Mouse (Mus musculus) hindbrain, embryonic 11.5 days (tissue): ENCODE data around the gene Gatad2a. TPM values are rescaled to one million over a fixed set of nuclear protein-coding genes. Genes with fewer than 3 reads are reported as not detected.
"Not testable (repeated sequence)": the region's sequence is repeated elsewhere in the genome, so short reads cannot be mapped to it uniquely, and the experiment has no call there.

Experiments
- ATAC-seq: fragments of 200-750 bp; cut with Nextera tagmentation; 2 replicates; pipeline ENCODE4 v1.8.0; 2017; ENCODE audit warnings: mild to moderate bottlenecking, moderate TSS enrichment, moderate library complexity; ENCODE audit not compliant: low FRiP score
- DNase-seq: peaks from one replicate; pipeline ENCODE4 v3.0.0-alpha.2; 2015; ENCODE audit warnings: low spot score
- H3K27ac ChIP-seq: fragments of 300-500 bp; sonication (generic); 2 replicates; pipeline ENCODE4 v1.5.1; 2014; ENCODE audit warnings: mild to moderate bottlenecking, low read depth, low read length
- H3K27me3 ChIP-seq: fragments of 300-500 bp; sonication (generic); 2 replicates; pipeline ENCODE4 v1.6.1; 2014; ENCODE audit warnings: mild to moderate bottlenecking, low read length, moderate library complexity, mixed read lengths; ENCODE audit not compliant: control insufficient read depth, insufficient read depth
- H3K36me3 ChIP-seq: fragments of 300-500 bp; sonication (generic); 2 replicates; pipeline ENCODE4 v1.6.1; 2014; ENCODE audit warnings: mild to moderate bottlenecking, low read length, moderate library complexity, mixed read lengths; ENCODE audit not compliant: control insufficient read depth, insufficient read depth
- H3K4me1 ChIP-seq: fragments of 300-500 bp; sonication (generic); replicated peaks from 2 replicates; pipeline ENCODE4 v1.6.1; 2014; ENCODE audit warnings: low read length, mixed read lengths; ENCODE audit not compliant: control insufficient read depth, insufficient read depth
- H3K4me2 ChIP-seq: fragments of 300-500 bp; sonication (generic); replicated peaks from 2 replicates; pipeline ENCODE4 v1.6.1; 2014; ENCODE audit warnings: mild to moderate bottlenecking, low read depth, low read length
- H3K4me3 ChIP-seq: fragments of 300-500 bp; sonication (generic); 2 replicates; pipeline ENCODE4 v1.5.1; 2014; ENCODE audit warnings: low read depth, low read length
- H3K9ac ChIP-seq: fragments of 300-500 bp; sonication (generic); 2 replicates; pipeline ENCODE4 v1.6.1; 2014; ENCODE audit warnings: low read depth, low read length
- H3K9me3 ChIP-seq: fragments of 300-500 bp; sonication (generic); 2 replicates; pipeline ENCODE4 v1.6.1; 2016; ENCODE audit warnings: low read length; ENCODE audit not compliant: control insufficient read depth
- WGBS: fragments of 180-500 bp; shearing (Covaris S2); extraction: QIAGEN DNeasy Blood & Tissue Kit; methylation state at CpG from one replicate; pipeline ENCODE4 v1.1.7; 2014; 5-methylcytosine and 5-hydroxymethylcytosine counted together
- polyA plus RNA-seq: library from polyadenylated mRNA; unstranded; fragments of >200 nt; fragmentation: Nextera tagmentation; extraction: Ambion mirVana; gene quantifications from 2 replicates; pipeline ENCODE4 v1.2.1, GENCODE M21; 2014

The Gatad2a gene
- polyA plus RNA-seq, 1 experiment from 2014 or later = 48.8 TPM

DNA sequence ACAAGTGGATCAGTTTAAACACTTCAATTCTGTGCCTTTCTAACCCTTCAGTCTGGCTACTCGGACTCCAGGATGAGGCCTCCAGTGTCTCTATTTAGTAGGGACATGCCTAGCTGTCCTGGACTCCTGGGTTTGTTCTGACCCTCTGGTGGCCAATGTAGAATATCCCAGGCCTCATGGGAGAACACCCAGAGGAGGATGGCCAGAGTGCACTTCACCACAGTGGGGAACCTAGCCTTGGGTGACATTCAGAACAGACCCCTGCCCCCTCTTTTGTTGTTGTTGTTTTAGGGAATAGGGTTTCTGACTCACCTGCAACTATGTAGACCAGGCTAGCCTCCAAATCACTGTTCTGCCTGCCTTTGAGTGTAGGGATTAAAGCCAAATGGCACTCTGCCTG, 18.8 kb upstream of the Gatad2a start:
- H3K9ac ChIP-seq = no peak overlapping the region
- DNase-seq = no peak
- H3K27me3 ChIP-seq = no peaks in the 10 kb centered on the region
- H3K9me3 ChIP-seq = no peaks in the 10 kb centered on the region
- no peak overlapping the region for H3K27ac ChIP-seq
- WGBS = 95% methylated on average over 1 of the region's 1 CpGs
- H3K4me2 ChIP-seq = no peak overlapping the region
- no peak overlapping the region for H3K4me3 ChIP-seq
- H3K4me1 ChIP-seq = no peaks in the 10 kb centered on the region
- H3K36me3 ChIP-seq = peaks cover 13% of the 10 kb centered on the region
- no peak for ATAC-seq

DNA sequence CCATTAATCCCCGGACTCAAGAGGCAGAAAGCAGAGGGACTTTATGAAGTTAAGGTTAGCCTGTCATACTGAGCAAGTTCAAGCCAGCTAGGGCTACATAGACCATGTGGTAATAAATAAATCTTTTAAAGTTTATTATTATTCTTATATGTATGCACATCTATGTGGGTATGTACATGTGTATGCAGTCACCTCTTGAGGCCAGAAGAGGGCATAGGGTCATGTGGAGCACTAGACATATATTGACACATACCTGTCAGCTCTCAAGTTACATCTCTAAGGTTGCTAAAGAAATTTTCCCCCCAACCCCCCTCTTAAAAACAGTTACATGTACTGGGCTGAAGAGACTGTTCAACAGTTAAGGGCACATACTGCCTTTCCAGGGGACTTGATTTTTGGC, 16.6 kb upstream of the Gatad2a start:
- H3K4me1 ChIP-seq = no peaks in the 10 kb centered on the region
- H3K4me2 ChIP-seq = no peak overlapping the region
- no peak overlapping the region for H3K4me3 ChIP-seq
- no peak overlapping the region for H3K9ac ChIP-seq
- DNase-seq (no peak), ATAC-seq (no peak)
- WGBS = 89% methylated on average over 1 of the region's 1 CpGs
- no peaks in the 10 kb centered on the region for H3K36me3 ChIP-seq
- no peaks in the 10 kb centered on the region for H3K9me3 ChIP-seq
- H3K27me3 ChIP-seq = no peaks in the 10 kb centered on the region
- no peak overlapping the region for H3K27ac ChIP-seq

DNA sequence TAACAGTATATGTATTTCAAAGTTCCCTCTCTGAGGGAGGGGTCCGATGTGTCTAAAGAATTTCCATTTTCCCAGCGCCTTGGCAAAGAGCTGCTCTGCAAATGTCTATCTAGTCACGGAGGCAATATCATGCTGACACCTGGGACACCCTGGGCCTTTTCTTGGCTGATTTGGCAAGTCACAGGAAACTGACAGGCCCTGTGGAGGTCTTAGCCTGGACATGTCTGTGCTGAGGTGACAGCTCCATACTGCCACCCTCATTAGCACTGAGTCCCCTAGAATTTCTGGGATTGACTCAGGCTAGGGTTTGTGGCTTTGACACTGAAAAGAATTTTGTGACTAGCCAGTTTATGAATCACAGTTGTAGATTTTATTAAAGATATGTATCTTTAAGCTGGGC, 16.2 kb upstream of the Gatad2a start:
- Histone ChIP-seq H3K36me3 (no peaks in the 10 kb centered on the region), H3K9ac (no peak overlapping the region), H3K27ac (no peak overlapping the region), H3K4me1 (no peaks in the 10 kb centered on the region), H3K27me3 (no peaks in the 10 kb centered on the region), H3K4me3 (no peak overlapping the region), H3K4me2 (no peak overlapping the region), H3K9me3 (no peaks in the 10 kb centered on the region)
- no peak for DNase-seq
- 91% methylated on average over 3 of the region's 3 CpGs for WGBS
- no peak for ATAC-seq

DNA sequence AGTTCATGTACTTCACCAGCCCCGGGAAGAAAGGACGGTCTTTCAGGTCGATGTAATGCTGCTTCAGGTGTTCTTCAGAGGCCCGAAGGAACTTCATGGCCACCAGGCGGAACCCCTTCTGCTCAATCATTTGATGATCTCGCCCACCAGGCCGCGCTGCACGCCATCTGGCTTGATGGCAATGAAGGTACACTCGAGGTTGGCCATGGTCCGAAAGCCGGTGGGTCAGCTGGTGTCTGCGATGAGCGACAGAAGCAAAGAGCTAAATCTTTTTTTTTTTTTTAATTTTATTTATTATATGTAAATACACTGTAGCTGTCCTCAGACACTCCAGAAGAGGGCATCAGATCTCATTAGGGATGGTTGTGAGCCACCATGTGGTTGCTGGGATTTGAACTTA, 14.6 kb upstream of the Gatad2a start:
- 86% methylated on average over 14 of the region's 14 CpGs for WGBS
- ATAC-seq, H3K27ac ChIP-seq, H3K27me3 ChIP-seq, H3K9me3 ChIP-seq, H3K4me3 ChIP-seq, H3K9ac ChIP-seq, DNase-seq, H3K36me3 ChIP-seq, H3K4me1 ChIP-seq, H3K4me2 ChIP-seq: not testable (repeated sequence)

DNA sequence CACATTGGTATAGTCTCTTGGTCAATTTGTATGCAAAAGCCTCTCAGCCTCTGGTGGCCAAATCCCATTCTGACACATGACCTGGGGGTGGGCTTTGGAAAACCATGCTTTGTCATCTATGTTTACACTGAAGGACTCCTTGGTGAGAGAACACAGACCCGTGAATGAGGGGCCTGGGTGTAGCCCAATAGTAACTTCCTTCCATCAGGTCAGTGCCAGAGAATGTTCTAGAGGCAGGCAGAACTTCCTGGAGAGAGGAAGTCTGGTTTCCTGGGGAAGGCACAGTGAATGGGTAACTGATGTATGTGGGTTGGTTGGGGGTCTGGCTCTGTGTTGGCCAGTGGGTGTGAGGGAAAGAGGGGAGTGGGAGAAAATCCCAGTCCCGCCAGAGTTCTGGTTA, 9.0 kb upstream of the Gatad2a start:
- H3K27ac ChIP-seq = no peak overlapping the region
- H3K27me3 ChIP-seq = no peaks in the 10 kb centered on the region
- WGBS = 50% methylated on average over 2 of the region's 2 CpGs
- H3K9me3 ChIP-seq = no peaks in the 10 kb centered on the region
- DNase-seq (no peak), ATAC-seq (no peak)
- no peaks in the 10 kb centered on the region for H3K36me3 ChIP-seq
- no peaks in the 10 kb centered on the region for H3K4me1 ChIP-seq
- H3K9ac ChIP-seq = no peak overlapping the region
- no peak overlapping the region for H3K4me2 ChIP-seq
- H3K4me3 ChIP-seq = no peak overlapping the region

DNA sequence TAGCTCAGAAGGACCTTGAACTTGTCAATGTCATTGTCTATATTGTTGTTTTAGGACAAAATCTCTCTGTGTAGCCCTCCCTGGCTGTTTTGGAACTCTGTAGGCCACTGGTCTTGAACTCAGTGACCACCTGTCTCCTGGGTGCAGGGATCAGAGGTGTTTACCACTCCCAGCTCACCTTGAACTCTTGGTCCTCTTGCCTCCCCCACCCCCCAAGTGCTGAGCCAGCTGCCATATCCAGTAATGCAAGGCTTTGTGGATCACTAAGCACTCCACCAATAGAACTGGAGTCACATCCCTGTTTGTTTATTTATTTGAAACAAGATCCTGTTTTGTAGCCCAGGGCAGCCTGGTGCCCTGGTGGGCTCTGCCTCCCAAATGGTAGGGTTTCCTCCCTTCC, 8.2 kb upstream of the Gatad2a start:
- Histone ChIP-seq H3K36me3 (no peaks in the 10 kb centered on the region), H3K27ac (no peak overlapping the region), H3K9ac (no peak overlapping the region), H3K4me1 (no peaks in the 10 kb centered on the region), H3K9me3 (no peaks in the 10 kb centered on the region), H3K4me3 (no peak overlapping the region), H3K27me3 (no peaks in the 10 kb centered on the region), H3K4me2 (no peak overlapping the region)
- no peak for ATAC-seq
- DNase-seq = no peak

DNA sequence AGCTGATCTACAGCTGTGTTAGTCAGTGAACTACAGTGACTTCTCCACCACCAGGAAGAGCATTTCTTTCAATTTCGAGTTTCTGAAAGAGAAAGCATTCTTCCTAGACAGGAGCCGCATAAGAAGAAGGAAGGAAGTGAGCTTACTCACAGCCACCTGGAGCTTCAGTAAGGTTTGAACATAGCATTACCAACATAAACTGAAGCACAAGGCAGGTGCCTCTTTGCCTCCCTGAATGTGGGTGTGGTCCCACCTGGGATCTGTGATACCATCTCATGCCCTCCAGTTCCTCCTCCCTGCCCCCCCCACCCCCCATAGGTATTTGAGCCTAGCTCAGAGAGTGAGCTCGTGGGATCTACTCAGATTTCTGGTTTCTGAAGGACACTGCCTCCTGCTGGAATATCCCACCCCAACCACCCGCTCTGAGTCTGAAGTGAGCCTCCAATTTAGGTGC, 7.0 kb upstream of the Gatad2a start:
- 57% methylated on average over 4 of the region's 4 CpGs for WGBS

DNA sequence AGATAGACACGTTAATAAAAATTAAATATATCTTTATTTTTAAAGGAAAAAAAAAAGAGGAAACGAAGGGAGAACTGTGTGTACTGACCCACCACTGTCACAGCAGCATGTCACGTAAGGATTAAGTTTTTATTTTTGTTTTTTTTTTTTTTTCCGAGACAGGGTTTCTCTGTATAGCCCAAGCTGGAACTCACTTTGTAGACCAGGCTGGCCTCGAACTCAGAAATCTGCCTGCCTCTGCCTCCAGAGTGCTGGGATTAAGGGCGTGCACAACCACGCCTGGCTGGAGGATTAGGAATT, 5.7 kb upstream of the Gatad2a start:
- Histone ChIP-seq H3K4me2 (peak overlapping the region; percentile 18; the same call in 1 of the 2 replicates), H3K9ac (0 out of 2 replicates have a peak overlapping the region, but pooled peaks have one; percentile 2)
- DNase-seq, H3K4me3 ChIP-seq, H3K4me1 ChIP-seq, H3K27ac ChIP-seq, H3K36me3 ChIP-seq, ATAC-seq, H3K9me3 ChIP-seq, H3K27me3 ChIP-seq: not testable (repeated sequence)
- 39% methylated on average over 7 of the region's 7 CpGs for WGBS

More for the DNA sequence above, 7.0 kb upstream of the Gatad2a start:
- Histone ChIP-seq H3K27ac (no peak overlapping the region), H3K4me2 (no peak overlapping the region), H3K4me1 (no peaks in the 10 kb centered on the region), H3K9me3 (no peaks in the 10 kb centered on the region), H3K4me3 (no peak overlapping the region), H3K9ac (no peak overlapping the region), H3K27me3 (no peaks in the 10 kb centered on the region), H3K36me3 (no peaks in the 10 kb centered on the region)
- no peak for DNase-seq
- ATAC-seq = no peak

DNA sequence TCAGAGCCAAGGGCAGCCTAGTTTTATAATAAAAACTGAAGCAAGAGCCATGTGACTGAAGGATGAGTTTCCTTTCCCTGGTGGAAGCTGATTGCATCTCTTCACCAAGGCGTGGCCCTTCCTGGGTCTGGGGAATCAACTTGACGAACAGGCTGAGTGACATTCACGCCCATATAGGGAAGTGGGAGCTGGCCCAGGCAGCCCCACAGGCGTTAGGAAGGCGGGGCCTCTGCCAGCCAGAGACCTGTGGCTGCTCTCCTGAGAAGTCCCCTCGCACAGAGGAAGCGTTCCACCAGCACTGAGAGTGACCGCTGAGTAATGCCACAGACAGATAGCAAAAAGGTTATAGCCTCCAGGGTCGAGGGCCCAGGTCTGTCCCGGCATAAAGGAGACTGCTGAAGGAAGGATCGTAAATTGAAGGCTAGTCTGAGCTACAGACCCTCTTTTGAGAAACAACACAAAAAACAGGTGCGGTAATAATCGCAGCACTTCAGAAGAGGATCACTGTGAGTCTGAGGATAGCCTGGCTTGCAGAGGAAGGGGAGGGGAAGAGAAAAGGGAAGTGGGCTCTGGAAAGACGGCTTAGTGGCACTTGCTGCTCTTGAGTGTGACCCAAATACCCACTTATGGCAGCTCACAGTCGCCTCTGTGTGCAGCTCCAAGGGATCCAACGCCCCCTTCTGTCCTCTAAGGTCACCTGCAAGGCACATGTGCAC, 5.2 kb upstream of the Gatad2a start:
- peak; percentile 56 for DNase-seq
- no peak overlapping the region for H3K27ac ChIP-seq
- H3K4me1 ChIP-seq = no peaks in the 10 kb centered on the region
- peak overlapping the region; percentile 18; the same call in 1 of the 2 replicates for H3K4me2 ChIP-seq
- H3K27me3 ChIP-seq = no peaks in the 10 kb centered on the region
- H3K4me3 ChIP-seq = no peak overlapping the region
- H3K36me3 ChIP-seq = no peaks in the 10 kb centered on the region
- ATAC-seq = no peak
- WGBS = 6% methylated on average over 16 of the region's 16 CpGs
- no peaks in the 10 kb centered on the region for H3K9me3 ChIP-seq
- H3K9ac ChIP-seq = 0 out of 2 replicates have a peak overlapping the region, but pooled peaks have one; percentile 2
